Mouse (Mus musculus) CH12.LX (cell line): Measurements from ENCODE around the gene Gm10354. TPM values are rescaled to one million over a fixed set of nuclear protein-coding genes. Genes with fewer than 3 reads are reported as not detected.
"Not testable (repeated sequence)": the region's sequence is repeated elsewhere in the genome, so short reads cannot be mapped to it uniquely, and the experiment has no call there.

Experiments
- DNase-seq: peaks from one replicate; pipeline ENCODE4 v3.0.0-alpha.2; 2013; ENCODE audit errors: extremely low read depth
- H3K27ac ChIP-seq: 2 replicates; pipeline ENCODE4 v1.5.1; 2012; ENCODE audit warnings: low read depth, mild to moderate bottlenecking, control low read depth, moderate library complexity; ENCODE audit not compliant: insufficient read depth
- H3K27me3 ChIP-seq: replicated peaks from 2 replicates; pipeline ENCODE3; 2012; ENCODE audit warnings: inconsistent platforms
- H3K36me3 ChIP-seq, 2 experiments: replicated peaks in 1 of 2; 2 replicates each; pipeline versions ENCODE3 to v1.6.1; 2012; ENCODE audit warnings: inconsistent platforms in 1 of 2, low read length in 1 of 2, mild to moderate bottlenecking in 1 of 2, mixed read lengths in 1 of 2, moderate library complexity in 1 of 2; ENCODE audit not compliant: control insufficient read depth in 1 of 2, insufficient read depth in 1 of 2
- H3K4me1 ChIP-seq, 2 experiments: 2 replicates each; pipeline ENCODE4 v1.6.1; 2012; ENCODE audit warnings: inconsistent platforms in 1 of 2, moderate library complexity in 1 of 2; ENCODE audit not compliant: insufficient read depth in 2 of 2, control insufficient read depth in 1 of 2
- H3K4me2 ChIP-seq: 2 replicates; pipeline ENCODE4 v1.6.1; 2012; ENCODE audit warnings: low read depth, mild to moderate bottlenecking, control low read depth; ENCODE audit not compliant: poor library complexity, insufficient read depth, severe bottlenecking
- H3K4me3 ChIP-seq, 3 experiments: fragments of 150-350 bp in 1 of 3; sonication (generic) in 1 of 3; replicated peaks in 1 of 3; 2 replicates each; pipeline versions ENCODE3 to v1.5.1; 2011 to 2012; ENCODE audit warnings: low read depth in 2 of 3, low read length in 2 of 3, mild to moderate bottlenecking in 2 of 3, moderate library complexity in 2 of 3, control low read depth in 1 of 3, improper control_type of control experiment in 1 of 3, inconsistent platforms in 1 of 3, mixed read lengths in 1 of 3; ENCODE audit not compliant: poor library complexity in 1 of 3
- H3K79me2 ChIP-seq: replicated peaks from 2 replicates; pipeline ENCODE4 v1.6.1; 2012; ENCODE audit warnings: mild to moderate bottlenecking, moderate library complexity; ENCODE audit not compliant: control insufficient read depth, poor library complexity, insufficient read depth, severe bottlenecking; ENCODE audit errors: extremely low read depth
- H3K9ac ChIP-seq: 2 replicates; pipeline ENCODE4 v1.6.1; 2012; ENCODE audit warnings: low read depth, mild to moderate bottlenecking, control low read depth, moderate library complexity; ENCODE audit not compliant: insufficient read depth
- H3K9me3 ChIP-seq: replicated peaks from 2 replicates; pipeline ENCODE3; 2012; ENCODE audit warnings: low read length, inconsistent platforms, mixed read lengths
- dilution Hi-C: fragments of 300-500 bp; cut with MboI; formaldehyde crosslinking; loops from 2 replicates; pipeline ENCODE4 v1.14.3; 2020; ENCODE audit warnings: low sequenced_read_pairs; ENCODE audit not compliant: extremely low pct_unique_long_range_greater_than_20kb, extremely low pct_ligation_motif_present
- in situ Hi-C: fragments of 300-500 bp; cut with MboI; formaldehyde crosslinking; loops from 3 replicates; pipeline ENCODE4 v1.14.3; 2019; ENCODE audit warnings: low sequenced_read_pairs, low pct_ligation_motif_present, low pct_unique_long_range_greater_than_20kb, mixed read lengths
- polyA plus RNA-seq: library from polyadenylated mRNA; unstranded; fragments of >175 nt; gene quantifications from 2 replicates; pipeline ENCODE4 v1.2.1, GENCODE M21; 2012; ENCODE audit warnings: low read depth; ENCODE audit not compliant: insufficient read length
- total RNA-seq, 2 experiments: library from RNA; depleted of rRNA; stranded (reverse); fragments of 300-350 nt in 1 of 2; fragments of >200 nt in 1 of 2; gene quantifications; 2 replicates each; pipeline ENCODE4 v1.2.3; 2012 to 2014

The Gm10354 gene
- total and polyA plus RNA-seq, 3 experiments, result not detected

DNA sequence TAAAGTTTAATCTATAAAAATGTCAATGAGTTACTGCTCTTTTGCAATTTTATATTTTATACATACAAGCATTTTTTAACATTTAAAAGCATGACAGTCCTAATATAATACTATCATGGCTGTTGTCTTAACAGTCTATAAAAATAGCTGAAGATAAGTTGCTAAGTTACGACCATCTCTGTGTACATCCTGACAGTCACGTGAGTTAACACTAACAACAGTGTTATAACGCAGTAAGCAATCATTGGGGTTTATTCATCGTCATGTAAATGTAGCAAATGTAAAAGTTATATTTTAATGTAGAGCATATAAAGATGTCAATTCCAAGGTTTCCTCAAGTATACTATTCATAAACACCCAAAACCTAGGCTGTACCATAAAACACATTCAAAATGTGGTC is 26.8 kb upstream of the Gm10354 start:
- H3K4me2 ChIP-seq, H3K4me3 ChIP-seq, in situ Hi-C loops, H3K9ac ChIP-seq, H3K4me1 ChIP-seq, H3K36me3 ChIP-seq, DNase-seq, H3K27ac ChIP-seq, H3K79me2 ChIP-seq, H3K27me3 ChIP-seq, dilution Hi-C loops, H3K9me3 ChIP-seq: not testable (repeated sequence)

DNA sequence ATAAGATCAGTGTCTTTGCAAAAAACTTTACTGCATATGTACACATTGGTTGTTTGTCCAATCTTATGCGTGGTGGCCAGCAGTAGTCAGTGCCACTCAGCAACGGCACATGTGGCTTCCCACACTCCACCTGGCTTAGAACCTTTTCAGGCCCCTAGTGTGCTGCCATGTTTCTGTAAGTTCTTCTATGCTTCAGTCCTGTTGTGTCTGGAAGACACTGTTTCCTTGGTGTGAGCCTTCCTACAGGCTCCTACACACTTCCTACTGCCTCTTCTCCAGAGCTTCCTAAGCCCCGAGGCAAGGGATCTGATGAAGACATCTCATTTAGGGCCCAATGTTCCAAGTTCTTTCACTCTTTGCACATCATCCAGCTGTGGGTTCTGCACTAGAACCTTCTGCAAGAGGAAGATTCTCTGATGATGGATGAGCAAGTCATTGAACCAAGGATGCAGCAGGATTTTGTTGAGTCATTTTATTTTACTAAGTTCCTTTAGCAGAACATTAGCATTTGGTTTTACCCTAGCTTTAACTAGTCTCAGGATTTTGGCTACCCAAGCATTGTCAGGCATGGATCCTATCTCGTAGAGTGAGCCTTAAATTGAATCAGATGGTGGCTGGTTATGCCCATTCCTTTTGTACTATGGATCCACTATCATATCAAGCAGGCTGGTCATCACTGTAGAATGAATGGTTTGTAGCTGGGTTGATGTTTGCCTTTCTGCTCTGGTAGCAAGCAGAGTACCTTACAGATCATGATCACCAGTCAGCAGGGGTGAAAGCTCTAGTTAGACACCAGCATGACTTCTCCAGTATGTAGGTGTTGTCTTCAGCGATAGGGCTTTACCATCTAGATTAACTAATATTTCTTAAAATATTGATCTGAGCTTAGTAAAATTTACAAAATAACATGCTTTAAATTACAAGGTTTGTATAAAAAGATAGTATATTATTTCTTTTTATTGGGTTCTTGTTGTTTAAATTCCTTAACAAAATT is 26.1 kb upstream of the Gm10354 start:
- H3K27ac ChIP-seq, H3K9me3 ChIP-seq, H3K79me2 ChIP-seq, H3K36me3 ChIP-seq, H3K4me3 ChIP-seq, DNase-seq, H3K9ac ChIP-seq, in situ Hi-C loops, H3K4me1 ChIP-seq, dilution Hi-C loops, H3K27me3 ChIP-seq, H3K4me2 ChIP-seq: not testable (repeated sequence)

DNA sequence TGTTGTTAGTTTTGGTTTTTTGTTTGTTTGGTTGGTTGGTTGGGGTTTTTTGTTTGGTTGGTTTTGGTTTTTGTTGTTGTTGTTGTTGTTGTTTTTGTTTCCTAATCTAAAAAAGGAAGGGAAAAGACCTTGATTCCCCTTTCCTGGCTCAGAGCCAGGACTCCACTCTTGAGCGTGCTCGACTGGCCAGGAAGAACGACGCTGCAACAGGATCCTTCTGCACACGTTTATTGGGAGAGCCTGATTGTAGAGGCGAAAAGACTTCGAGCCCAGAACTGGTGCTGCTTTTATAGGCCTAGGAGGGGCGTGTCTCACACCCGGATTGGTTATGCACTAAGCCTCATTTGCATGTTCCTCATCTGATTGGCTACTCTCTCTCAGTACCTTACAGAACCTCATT is 19.3 kb upstream of the Gm10354 start:
- DNase-seq, H3K9ac ChIP-seq, H3K4me2 ChIP-seq, H3K79me2 ChIP-seq, H3K36me3 ChIP-seq, dilution Hi-C loops, H3K4me1 ChIP-seq, H3K4me3 ChIP-seq, in situ Hi-C loops, H3K27ac ChIP-seq, H3K9me3 ChIP-seq, H3K27me3 ChIP-seq: not testable (repeated sequence)

DNA sequence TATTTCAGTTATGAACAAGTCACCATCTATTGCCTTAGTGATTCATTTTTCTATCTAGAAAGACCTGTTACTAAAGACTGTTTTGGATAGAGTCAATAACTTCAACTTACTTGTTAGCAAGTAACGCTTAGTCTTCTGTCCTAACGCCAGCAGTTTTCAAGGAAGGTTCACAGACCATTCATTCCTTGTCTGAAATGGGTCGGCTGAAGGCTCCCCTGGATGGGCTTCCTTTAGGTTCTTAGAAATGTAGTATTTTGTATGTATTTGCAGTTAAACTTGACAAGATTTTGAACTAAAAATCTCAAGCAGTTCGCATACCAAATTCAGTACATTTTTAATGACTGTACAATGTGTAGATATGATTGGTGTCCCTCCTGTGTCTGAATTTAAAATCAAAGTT is 18.8 kb upstream of the Gm10354 start:
- H3K4me3 ChIP-seq, dilution Hi-C loops, H3K4me2 ChIP-seq, H3K9ac ChIP-seq, in situ Hi-C loops, H3K27ac ChIP-seq, H3K36me3 ChIP-seq, H3K79me2 ChIP-seq, DNase-seq, H3K4me1 ChIP-seq, H3K27me3 ChIP-seq, H3K9me3 ChIP-seq: not testable (repeated sequence)

DNA sequence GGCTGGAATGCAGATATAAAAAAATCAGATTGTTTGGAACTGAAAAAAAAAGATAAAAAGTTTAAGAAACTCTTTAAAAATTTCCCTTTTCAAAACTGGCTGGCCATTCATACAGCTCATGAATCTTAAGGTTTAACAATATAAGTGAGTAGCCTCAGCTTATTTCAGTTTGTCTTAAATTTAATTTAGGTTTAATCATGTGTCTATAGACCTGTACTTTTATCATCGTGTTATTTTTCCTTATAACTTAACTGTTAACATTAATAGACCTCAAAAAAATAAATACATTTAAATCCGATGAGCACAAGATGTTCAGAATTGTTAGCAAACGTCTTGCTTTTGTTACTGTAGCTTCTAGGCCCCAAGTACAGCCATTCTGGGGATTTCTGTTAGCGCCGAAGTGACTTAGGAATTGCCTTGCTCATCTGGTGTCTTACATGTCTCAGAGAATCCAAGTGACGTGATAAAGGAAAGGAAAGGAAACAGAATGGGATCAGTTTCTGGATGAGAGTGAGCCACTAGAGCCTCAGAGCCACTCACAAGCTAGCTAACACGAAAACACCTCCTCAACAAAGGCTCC is 18.0 kb upstream of the Gm10354 start:
- DNase-seq, H3K79me2 ChIP-seq, H3K9me3 ChIP-seq, H3K4me1 ChIP-seq, H3K9ac ChIP-seq, H3K27ac ChIP-seq, H3K4me2 ChIP-seq, in situ Hi-C loops, dilution Hi-C loops, H3K4me3 ChIP-seq, H3K27me3 ChIP-seq, H3K36me3 ChIP-seq: not testable (repeated sequence)

DNA sequence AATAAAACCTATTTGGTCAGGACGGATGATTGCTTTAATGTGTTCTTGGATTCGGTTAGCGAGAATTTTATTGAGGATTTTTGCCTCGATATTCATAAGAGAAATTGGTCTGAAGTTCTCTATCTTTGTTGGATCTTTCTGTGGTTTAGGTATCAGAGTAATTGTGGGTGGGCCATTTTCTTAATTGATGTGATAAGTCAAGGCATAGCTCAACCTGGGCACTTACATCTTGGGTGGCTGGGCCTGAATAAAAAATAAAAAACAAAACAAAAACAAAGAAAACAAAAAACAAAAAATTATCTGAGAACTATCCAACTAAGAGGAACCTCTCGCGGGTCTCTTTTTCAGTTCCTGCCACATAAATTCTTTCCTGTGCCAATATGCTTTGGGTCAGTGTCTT is 15.4 kb upstream of the Gm10354 start:
- H3K9me3 ChIP-seq, H3K4me1 ChIP-seq, H3K27ac ChIP-seq, H3K27me3 ChIP-seq, H3K4me3 ChIP-seq, in situ Hi-C loops, H3K36me3 ChIP-seq, H3K79me2 ChIP-seq, DNase-seq, H3K9ac ChIP-seq, dilution Hi-C loops, H3K4me2 ChIP-seq: not testable (repeated sequence)
